Mouse (Mus musculus): Measurements from ENCODE around the gene Ago3.

DNA sequence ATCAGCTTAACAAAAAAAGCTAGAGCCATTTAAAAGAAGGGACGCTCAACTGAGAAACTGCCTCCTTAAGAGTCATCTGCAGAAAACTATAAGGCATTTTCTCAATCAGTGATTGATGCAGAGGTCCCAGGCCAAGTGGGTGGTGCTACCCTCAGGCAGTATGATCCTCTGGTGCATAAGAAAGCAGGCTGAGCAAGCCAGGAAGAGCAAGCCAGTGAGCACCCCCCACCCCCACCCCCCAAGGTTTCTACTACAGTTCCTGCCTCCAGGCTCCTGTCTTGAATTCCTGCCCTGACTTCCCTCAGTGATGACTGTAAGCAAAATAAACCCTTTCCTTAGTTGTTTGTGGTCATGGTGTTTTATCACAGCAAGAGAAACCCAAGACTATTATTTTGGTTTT is 20.9 kb upstream of the Ago3 start:
- TF ChIP-seq TAL1 (IDR thresholded peaks at IDR 0.05; ENCODE audit: low read length) = no peak
- TF ChIP-seq GATA1 (IDR thresholded peaks at IDR 0.05; ENCODE audit: low read length) = no peak
